In the genomic region with DNA sequence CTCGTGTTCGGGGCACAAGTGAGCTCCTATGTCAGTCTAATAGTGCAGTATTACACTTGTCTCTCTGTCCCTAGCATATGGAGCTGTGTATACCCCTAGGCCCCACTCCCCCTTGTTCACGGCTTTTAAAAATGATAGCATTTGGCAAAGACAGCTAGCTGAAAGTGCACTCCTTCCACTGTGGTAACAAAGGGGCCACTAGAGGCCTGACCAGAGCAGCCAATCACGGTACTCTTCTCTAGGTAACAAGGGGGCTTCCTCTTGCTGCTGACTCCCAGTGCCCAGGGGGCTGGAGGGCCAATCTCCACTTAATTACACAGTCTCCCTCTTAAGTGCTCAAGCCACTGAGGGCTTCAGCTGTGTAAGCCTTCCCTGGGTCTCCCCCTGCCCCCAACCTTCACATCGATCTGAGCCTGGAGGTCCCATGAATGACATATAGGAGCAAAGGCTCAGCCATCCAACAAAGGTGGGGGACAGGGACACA, we compare ENCODE assay signal across 19 mouse cellular contexts.
DNase-seq lines count a peak whose midpoint lies in the region; ATAC-seq and TF ChIP-seq lines count a peak whose summit lies in the region.
"Had no signal": no experiment of that assay in that cellular context is flagged by ENCODE, and none has a peak within 500 bp of the region (broad histone marks: within the 10 kb centered on the region; RNA-seq: fewer than 3 reads in every experiment).

No protein-coding gene starts in this region.

- WGBS in hindbrain, embryonic 10.5 days: 61% methylated on average over 5 of the region's 5 CpGs
- WGBS in hindbrain, postnatal 0 days: 35% methylated on average over 5 of the region's 5 CpGs
- WGBS in forebrain, embryonic 12.5 days: 50% methylated on average over 5 of the region's 5 CpGs
- WGBS in hindbrain, embryonic 15.5 days: 33% methylated on average over 5 of the region's 5 CpGs
- 28% methylated on average over 5 of the region's 5 CpGs for WGBS in neural tube, embryonic 14.5 days

- no peak for ATAC-seq in hindbrain, postnatal 0 days
- peak; percentile 57; the same call in 1 of the 2 replicates for ATAC-seq in forebrain, embryonic 12.5 days (ENCODE audit: low FRiP score)
- ATAC-seq in hindbrain, embryonic 15.5 days (ENCODE audit: low FRiP score, low read depth): peak; percentile 54; the same call in 1 of the 2 replicates
- ATAC-seq in neural tube, embryonic 14.5 days (ENCODE audit: low read depth): peak; percentile 70; the same call in 1 of the 2 replicates
- ATAC-seq: intestine, embryonic 15.5 days had no signal

- H3K27me3 ChIP-seq in hindbrain, embryonic 10.5 days (ENCODE audit: insufficient read depth, poor library complexity, severe bottlenecking): no peaks in the 10 kb centered on the region
- no peaks in the 10 kb centered on the region for H3K27me3 ChIP-seq in hindbrain, postnatal 0 days (ENCODE audit: insufficient read depth, low read length)
- peaks cover 14% of the 10 kb centered on the region; the same call in 1 of the 2 replicates for H3K27me3 ChIP-seq in forebrain, embryonic 12.5 days
- H3K27me3 ChIP-seq in hindbrain, embryonic 15.5 days: no peaks in the 10 kb centered on the region
- no peaks in the 10 kb centered on the region for H3K27me3 ChIP-seq in neural tube, embryonic 14.5 days (ENCODE audit: control insufficient read depth, insufficient read depth, low read length)
- H3K27me3 ChIP-seq: intestine, embryonic 15.5 days had no signal

- H3K4me2 ChIP-seq in hindbrain, postnatal 0 days (ENCODE audit: low read depth, low read length): no peak overlapping the region
- H3K4me2 ChIP-seq in forebrain, embryonic 12.5 days: no peak overlapping the region
- H3K4me2 ChIP-seq in hindbrain, embryonic 15.5 days: no peak overlapping the region
- H3K4me2 ChIP-seq in neural tube, embryonic 14.5 days (ENCODE audit: low read depth, low read length): no peak overlapping the region
- H3K4me2 ChIP-seq: intestine, embryonic 15.5 days had no signal

- peaks cover 32% of the 10 kb centered on the region for H3K4me1 ChIP-seq in hindbrain, embryonic 10.5 days (replicated peaks)
- no peaks in the 10 kb centered on the region for H3K4me1 ChIP-seq in hindbrain, postnatal 0 days (ENCODE audit: insufficient read depth, low read length)
- H3K4me1 ChIP-seq in forebrain, embryonic 12.5 days: peaks cover 25% of the 10 kb centered on the region
- H3K4me1 ChIP-seq in hindbrain, embryonic 15.5 days (replicated peaks): peaks cover 3% of the 10 kb centered on the region; the same call in 1 of the 2 replicates
- H3K4me1 ChIP-seq in neural tube, embryonic 14.5 days (ENCODE audit: control insufficient read depth, insufficient read depth, low read length): no peaks in the 10 kb centered on the region
- H3K4me1 ChIP-seq: intestine, embryonic 15.5 days had no signal

- peak; percentile 10 for DNase-seq in hindbrain, embryonic 10.5 days (ENCODE audit: low spot score)
- no peak for DNase-seq in hindbrain, postnatal 0 days (ENCODE audit: low spot score)
- no peak for DNase-seq in spleen, postnatal 36 days (ENCODE audit: low spot score in 2 of 2)
- no peak for DNase-seq in spleen, postnatal 14 days (ENCODE audit: low spot score in 2 of 2)
- no peak for DNase-seq in adipocyte (ENCODE audit: low spot score)
- DNase-seq: adrenal gland, postnatal 14 days; cerebellum, postnatal 14 days; heart, adult 18-20 months; kidney, postnatal 10 days; layer of hippocampus, adult 9-11 months; left cerebral cortex, postnatal 4 days; lung, postnatal 36 days; thymus, postnatal 4 days had no signal

- no peak overlapping the region for H3K9ac ChIP-seq in hindbrain, postnatal 0 days (replicated peaks; ENCODE audit: low read length)
- H3K9ac ChIP-seq in forebrain, embryonic 12.5 days: no peak overlapping the region
- H3K9ac ChIP-seq in hindbrain, embryonic 15.5 days: no peak overlapping the region
- H3K9ac ChIP-seq in neural tube, embryonic 14.5 days (replicated peaks; ENCODE audit: low read depth, low read length): no peak overlapping the region
- H3K9ac ChIP-seq: intestine, embryonic 15.5 days; liver, embryonic 14.5 days had no signal

- H3K4me3 ChIP-seq in hindbrain, embryonic 10.5 days: no peak overlapping the region
- H3K4me3 ChIP-seq in hindbrain, postnatal 0 days (ENCODE audit: low read length): no peak overlapping the region
- no peak overlapping the region for H3K4me3 ChIP-seq in forebrain, embryonic 12.5 days (replicated peaks)
- no peak overlapping the region for H3K4me3 ChIP-seq in hindbrain, embryonic 15.5 days
- no peak overlapping the region for H3K4me3 ChIP-seq in neural tube, embryonic 14.5 days (ENCODE audit: low read depth, low read length)
- H3K4me3 ChIP-seq: intestine, embryonic 15.5 days had no signal

- H3K36me3 ChIP-seq in hindbrain, embryonic 10.5 days: no peaks in the 10 kb centered on the region
- H3K36me3 ChIP-seq in hindbrain, postnatal 0 days (ENCODE audit: insufficient read depth, low read length): no peaks in the 10 kb centered on the region
- H3K36me3 ChIP-seq in forebrain, embryonic 12.5 days (replicated peaks): no peaks in the 10 kb centered on the region
- no peaks in the 10 kb centered on the region for H3K36me3 ChIP-seq in hindbrain, embryonic 15.5 days
- H3K36me3 ChIP-seq in neural tube, embryonic 14.5 days (ENCODE audit: control insufficient read depth, insufficient read depth, low read length): no peaks in the 10 kb centered on the region
- H3K36me3 ChIP-seq: intestine, embryonic 15.5 days had no signal

- H3K9me3 ChIP-seq in hindbrain, embryonic 10.5 days: no peaks in the 10 kb centered on the region
- no peaks in the 10 kb centered on the region for H3K9me3 ChIP-seq in hindbrain, postnatal 0 days (ENCODE audit: low read length)
- H3K9me3 ChIP-seq in forebrain, embryonic 12.5 days: no peaks in the 10 kb centered on the region
- no peaks in the 10 kb centered on the region for H3K9me3 ChIP-seq in hindbrain, embryonic 15.5 days
- no peaks in the 10 kb centered on the region for H3K9me3 ChIP-seq in neural tube, embryonic 14.5 days (ENCODE audit: control insufficient read depth, low read length)
- H3K9me3 ChIP-seq: intestine, embryonic 15.5 days had no signal

- TF ChIP-seq CTCF in hindbrain, postnatal 0 days (IDR thresholded peaks at IDR 0.05; ENCODE audit: low read depth): no peak

- H3K27ac ChIP-seq in hindbrain, embryonic 10.5 days: peak overlapping the region; percentile 79
- no peak overlapping the region for H3K27ac ChIP-seq in hindbrain, postnatal 0 days
- no peak overlapping the region for H3K27ac ChIP-seq in forebrain, embryonic 12.5 days
- H3K27ac ChIP-seq in hindbrain, embryonic 15.5 days (replicated peaks): no peak overlapping the region
- no peak overlapping the region for H3K27ac ChIP-seq in neural tube, embryonic 14.5 days (ENCODE audit: low read depth, low read length)
- H3K27ac ChIP-seq: intestine, embryonic 15.5 days; liver, embryonic 14.5 days; stomach, postnatal 0 days had no signal
